Mouse (Mus musculus) sigmoid colon, adult 10 weeks (tissue): ENCODE results near the gene Tmem30c. TPM values are rescaled to one million over a fixed set of nuclear protein-coding genes. Genes with fewer than 3 reads are reported as not detected.

ENCODE experiments used
- polyA plus RNA-seq: library from polyadenylated mRNA; stranded (reverse); fragments of 350-450 nt; fragmentation: Illumina TruSeq; extraction: RNeasy Lipid Tissue Mini Kit (QIAGEN cat#74804); gene quantifications from one replicate; pipeline ENCODE4 v1.2.3, GENCODE M21; 2014; ENCODE audit warnings: low read depth, low replicate concordance

The Tmem30c gene
- polyA plus RNA-seq, result not detected

GRCm38 (mm10) chr16:57292765-57293164 lies at the start of gene Tmem30c:
Tmem30c (minus strand) TSS chr16:57292865.

DNA sequence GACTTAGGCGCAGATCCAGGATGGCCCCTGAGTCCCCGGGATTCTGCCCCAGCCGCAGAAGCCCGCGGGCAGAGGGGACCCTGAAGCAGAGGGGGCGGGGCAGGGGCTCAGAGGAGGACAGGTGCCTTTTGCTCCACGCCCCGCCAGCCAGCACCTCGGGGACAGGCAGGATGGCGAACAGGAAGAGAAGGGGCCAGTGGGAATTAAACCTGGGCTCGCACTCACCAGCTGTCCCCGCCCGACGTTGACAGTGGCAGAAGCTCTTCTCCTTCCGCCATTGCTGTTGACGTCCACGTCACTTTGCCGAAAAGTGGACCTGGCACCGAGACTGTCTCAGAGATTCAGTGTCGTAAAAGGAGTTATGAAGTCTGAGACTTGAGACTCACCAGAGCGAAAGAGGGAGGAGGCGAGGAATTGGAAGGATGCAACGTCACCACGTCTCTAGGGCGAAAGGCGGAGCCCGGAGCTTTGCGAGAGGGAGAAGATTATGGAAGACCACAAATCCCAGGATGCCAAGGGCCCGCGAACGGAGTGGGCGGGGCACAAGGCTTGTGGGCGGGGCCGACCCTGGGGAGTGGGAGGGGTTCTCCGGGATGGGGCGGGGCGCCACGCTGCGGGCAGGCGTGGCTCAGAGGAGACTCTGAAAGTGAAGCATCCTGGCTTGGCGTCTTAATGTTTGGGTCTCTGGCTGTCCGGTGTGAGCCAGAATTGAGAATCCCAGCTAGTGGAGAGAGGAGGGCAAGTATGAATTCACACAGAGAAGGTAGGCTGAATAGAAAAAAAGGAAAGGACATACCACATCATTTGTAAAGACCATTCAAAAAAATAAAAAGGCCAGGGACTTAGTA lies 61.4 kb downstream of the Tmem30c start, which contains the start of gene Tbc1d23:
Gene Tbc1d23, minus strand, starts transcription at position 416 of the 848 bp plus-strand sequence.

Other genes with a start within 250 kb of the Tmem30c start
- not detected for gene Tmem45a2, start 221.5 kb downstream of the Tmem30c start, polyA plus RNA-seq
- gene Tomm70a, start 171.2 kb downstream of the Tmem30c start, polyA plus RNA-seq, result 110 TPM
- gene Nit2, start 125.5 kb downstream of the Tmem30c start, polyA plus RNA-seq, result 45.5 TPM
- 97.3 TPM for gene Tbc1d23, start 61.4 kb downstream of the Tmem30c start, polyA plus RNA-seq
- gene Filip1l, start 60.2 kb upstream of the Tmem30c start, polyA plus RNA-seq, result 256 TPM